Mouse (Mus musculus) MEL (cell line): Measurements from ENCODE around the gene Ern1.

Source experiments
- CHD2 ChIP-seq: IDR thresholded peaks from 2 replicates; pipeline ENCODE4 v1.6.1; 2011; ENCODE audit warnings: low read length, improper control_type of control experiment
- GATA1 ChIP-seq: IDR thresholded peaks from 2 replicates; pipeline ENCODE4 v1.6.1; 2011; ENCODE audit warnings: low read depth, low read length, improper control_type of control experiment
- MEF2A ChIP-seq: IDR thresholded peaks from 2 replicates; pipeline ENCODE4 v1.6.1; 2014; ENCODE audit warnings: low read depth, mild to moderate bottlenecking, inconsistent platforms, low read length, improper control_type of control experiment; ENCODE audit not compliant: poor library complexity, insufficient replicate concordance, severe bottlenecking; ENCODE audit errors: extremely low read depth
- MXI1 ChIP-seq: IDR thresholded peaks from 2 replicates; pipeline ENCODE4 v1.6.1; 2011; ENCODE audit warnings: mild to moderate bottlenecking, low read depth, low read length, improper control_type of control experiment
- NRF1 ChIP-seq: IDR thresholded peaks from 2 replicates; pipeline ENCODE4 v1.6.1; 2014; ENCODE audit warnings: low read depth, mild to moderate bottlenecking, inconsistent platforms, low read length, improper control_type of control experiment, moderate library complexity; ENCODE audit not compliant: poor library complexity, insufficient read depth, severe bottlenecking
- POLR2A ChIP-seq, 2 experiments: IDR thresholded peaks; 2 replicates each; pipeline ENCODE4 v1.6.1; 2011 to 2012; ENCODE audit warnings: low read length in 2 of 2, mild to moderate bottlenecking in 2 of 2, control low read depth in 1 of 2, improper control_type of control experiment in 1 of 2, low read depth in 1 of 2, moderate library complexity in 1 of 2; ENCODE audit not compliant: control insufficient read depth in 1 of 2, insufficient read depth in 1 of 2, poor library complexity in 1 of 2
- POLR2AphosphoS2 ChIP-seq: IDR thresholded peaks from 2 replicates; pipeline ENCODE4 v1.6.1; 2011; ENCODE audit warnings: low read length, improper control_type of control experiment
- TAL1 ChIP-seq: IDR thresholded peaks from 2 replicates; pipeline ENCODE4 v1.6.1; 2012; ENCODE audit warnings: mild to moderate bottlenecking, inconsistent platforms, low read length, moderate library complexity, mixed read lengths
- USF1 ChIP-seq: IDR thresholded peaks from 2 replicates; pipeline ENCODE4 v1.6.1; 2014; ENCODE audit warnings: low read depth, mild to moderate bottlenecking, inconsistent platforms, low read length, improper control_type of control experiment, moderate library complexity
- ZNF384 ChIP-seq: IDR thresholded peaks from 2 replicates; pipeline ENCODE4 v1.6.1; 2012; ENCODE audit warnings: low read depth, mild to moderate bottlenecking, inconsistent platforms, low read length, improper control_type of control experiment

DNA sequence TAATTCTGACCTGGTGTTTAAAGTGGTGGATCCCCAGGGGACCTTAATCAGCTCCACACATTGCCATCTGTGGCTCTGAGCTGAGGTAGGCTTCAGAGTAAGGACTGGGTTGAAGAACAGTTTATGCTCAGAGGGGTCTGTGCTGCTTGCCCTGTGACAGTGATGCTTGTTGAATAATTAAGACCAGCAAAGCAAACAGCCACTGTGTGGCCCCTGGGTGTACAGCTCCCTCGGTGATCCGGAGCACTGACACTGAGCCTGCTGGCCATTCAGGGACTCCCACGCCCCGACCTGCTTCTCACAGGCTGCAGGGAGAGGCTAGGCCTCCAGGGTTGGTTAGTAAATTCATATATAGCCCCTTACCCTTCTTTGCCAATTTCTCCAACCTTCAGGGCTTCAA is 31.9 kb upstream of the Ern1 start:
- TF ChIP-seq POLR2A (IDR thresholded peaks at IDR 0.05; ENCODE audit: control insufficient read depth in 1 of 2, insufficient read depth in 1 of 2, low read depth in 1 of 2, low read length in 2 of 2, poor library complexity in 1 of 2) (no peak), POLR2AphosphoS2 (no peak), NRF1 (no peak), MXI1 (no peak), ZNF384 (no peak), USF1 (no peak), GATA1 (no peak), MEF2A (no peak), CHD2 (no peak), TAL1 (no peak)
